Mouse (Mus musculus) heart, postnatal 25 days (tissue): Measurements from ENCODE around the gene Wdfy1. TPM values are rescaled to one million over a fixed set of nuclear protein-coding genes. Genes with fewer than 3 reads are reported as not detected.
A peak's percentile ranks its signal among the peaks of the same experiment; 100 is the strongest.

Experiments
- DNase-seq: peaks from one replicate; pipeline ENCODE4 v3.0.0; 2022; ENCODE audit warnings: low spot score
- intact Hi-C: fragments of 180-260 bp; cut with DNase I; formaldehyde crosslinking; loops from one replicate; pipeline ENCODE4 v1.15.1; 2025
- total RNA-seq, 2 experiments: library from RNA; stranded (reverse); gene quantifications; 2 replicates each; pipeline ENCODE4 v1.2.3; 2021

Wdfy1 gene
- total RNA-seq: 10 to 100 TPM; 16.0 to 18.0 TPM

DNA sequence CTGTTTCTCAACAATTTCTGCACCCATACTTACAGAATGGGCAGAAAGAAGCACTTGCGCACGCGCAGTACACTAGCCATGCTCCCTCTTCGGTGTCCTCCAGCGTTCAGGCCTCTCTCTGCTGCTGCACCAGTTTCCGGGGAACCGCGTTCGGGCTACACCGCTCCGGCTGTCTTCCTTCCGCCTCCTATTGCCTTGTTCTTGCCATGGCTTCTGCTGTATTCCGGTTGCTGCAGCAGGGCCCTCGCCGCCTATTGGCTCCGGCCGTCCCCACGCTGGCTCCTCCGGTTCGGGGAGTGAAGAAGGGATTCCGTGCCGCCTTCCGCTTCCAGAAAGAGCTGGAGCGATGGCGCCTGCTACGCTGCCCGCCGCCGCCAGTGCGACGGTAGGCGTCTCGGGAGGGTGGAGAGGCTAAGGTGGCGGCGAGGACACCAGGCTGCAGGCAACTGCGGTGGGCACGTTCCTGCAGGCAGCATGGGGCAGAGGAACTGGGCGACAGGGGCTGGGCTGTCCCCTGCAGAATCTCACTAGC lies at the start of gene Wdfy1, which contains the start of gene Mrpl44:
Gene Wdfy1, minus strand, starts transcription at position 217 of the 532 bp plus-strand sequence.
Gene Mrpl44, plus strand, starts transcription at position 92 of the 532 bp plus-strand sequence.
- intact Hi-C loops: no loop called here
- DNase-seq: peak; percentile 93

- intact Hi-C loops: no loop called here
- no peak for DNase-seq
Measured at GRCm38 (mm10) chr1:79823951-79824633, 48.1 kb upstream of the Wdfy1 start.

- peak; percentile 49 for DNase-seq
- intact Hi-C loops: no loop called here
Measured at GRCm38 (mm10) chr1:79822806-79823525, 47.0 kb upstream of the Wdfy1 start.

DNA sequence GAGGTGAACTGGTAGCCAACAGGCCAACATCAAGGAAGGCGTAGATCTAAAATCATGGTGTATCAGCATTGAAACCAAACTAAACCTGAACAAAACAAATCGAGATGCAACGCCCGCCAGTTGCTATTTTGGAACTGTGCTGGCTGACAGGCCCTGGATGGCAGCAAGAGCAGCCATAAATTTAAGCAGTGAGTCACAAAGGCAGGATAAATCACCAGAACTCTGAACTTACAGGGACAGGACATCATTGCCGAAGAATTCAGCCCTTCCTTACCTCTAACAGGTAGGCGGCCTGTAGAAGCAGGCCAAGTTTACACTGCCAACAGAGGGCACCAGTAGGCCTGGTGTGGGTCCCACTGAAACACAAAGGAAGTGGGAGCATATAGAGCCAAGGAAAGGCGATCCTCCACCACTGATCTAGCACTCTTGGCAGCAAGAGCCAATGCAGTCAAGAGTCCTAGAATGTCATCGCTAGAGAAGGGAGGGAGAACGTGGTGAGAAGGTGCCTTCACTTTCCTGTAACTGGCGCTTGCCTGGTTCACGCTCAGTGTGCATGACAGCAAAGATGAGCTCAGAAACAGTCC lies 43.4 kb upstream of the Wdfy1 start:
- intact Hi-C loops: no loop called here
- no peak for DNase-seq

- DNase-seq: no peak
- intact Hi-C loops: no loop called here
Measured at GRCm38 (mm10) chr1:79815446-79815845, 39.5 kb upstream of the Wdfy1 start.

DNA sequence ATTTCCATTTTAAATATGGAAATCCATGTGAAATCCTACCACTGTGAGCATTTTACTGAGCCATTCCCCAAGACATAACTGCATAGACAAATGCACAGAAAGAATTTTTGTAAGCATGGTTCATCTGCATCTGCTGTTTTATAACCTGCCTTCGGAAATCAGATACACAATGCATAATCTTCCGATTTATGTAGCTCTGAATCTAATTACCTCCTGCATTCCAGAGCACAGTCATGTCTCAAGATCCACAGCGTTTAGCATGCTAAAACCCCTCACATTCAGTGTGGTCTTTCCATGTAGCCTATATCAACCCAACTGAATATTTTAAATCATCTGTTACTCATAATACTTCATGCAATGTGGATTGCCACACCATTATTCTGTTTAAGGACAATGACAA lies 33.5 kb upstream of the Wdfy1 start:
- intact Hi-C loops: no loop called here
- DNase-seq: no peak

GRCm38 (mm10) chr1:79806865-79807264 lies 30.9 kb upstream of the Wdfy1 start:
- DNase-seq: no peak
- intact Hi-C loops: no loop called here

- intact Hi-C loops: no loop called here
- no peak for DNase-seq
Measured at GRCm38 (mm10) chr1:79803614-79804013, 27.7 kb upstream of the Wdfy1 start.

DNA sequence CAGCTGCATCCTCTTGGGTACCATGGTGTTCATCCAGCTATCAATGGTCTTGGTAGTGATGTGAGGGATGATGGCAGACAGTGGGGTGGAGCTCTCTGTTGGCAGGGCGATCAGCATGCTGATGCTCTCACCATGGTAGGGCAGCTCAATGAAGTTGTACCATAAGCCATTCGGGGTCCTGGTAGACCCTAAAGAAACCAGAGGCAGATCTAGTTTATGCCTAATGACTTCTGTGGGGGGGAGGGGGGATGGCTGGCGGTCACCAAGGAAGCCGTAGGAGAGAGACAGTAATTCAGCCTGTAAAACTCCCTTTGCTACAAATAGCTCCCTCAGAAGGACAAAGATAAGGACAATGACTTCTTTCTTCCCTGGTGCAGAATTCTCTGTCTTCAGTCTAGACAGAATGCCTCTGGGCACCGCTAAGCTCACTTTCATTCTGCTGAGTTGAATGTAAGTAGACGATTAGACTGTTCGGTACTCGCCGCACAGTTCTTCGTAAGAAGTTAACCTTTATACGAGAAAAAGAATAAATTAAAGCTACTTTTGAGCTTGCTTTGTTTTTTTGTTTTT lies 27.0 kb upstream of the Wdfy1 start:
- intact Hi-C loops: no loop called here

DNA sequence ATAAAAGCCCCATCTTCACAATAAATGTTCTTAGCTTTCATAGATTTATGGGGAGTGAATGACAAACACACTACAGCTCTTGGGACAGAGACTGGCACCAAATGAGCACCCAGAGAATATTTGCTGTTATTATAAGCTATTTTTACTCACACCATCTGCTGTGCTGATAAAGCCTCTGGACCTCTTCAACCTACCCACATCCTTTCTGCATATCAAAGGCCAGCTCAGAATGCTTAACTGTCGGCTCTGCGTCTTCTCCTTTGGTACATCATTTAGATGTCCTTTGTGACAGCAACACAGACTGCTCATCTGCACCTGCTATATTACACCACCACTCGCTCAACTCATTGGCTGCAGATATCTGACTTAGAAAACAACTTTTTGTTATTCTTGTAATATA lies 21.1 kb upstream of the Wdfy1 start:
- intact Hi-C loops: no loop called here
- no peak for DNase-seq

More for the DNA sequence above, 27.0 kb upstream of the Wdfy1 start:
- DNase-seq: no peak

DNA sequence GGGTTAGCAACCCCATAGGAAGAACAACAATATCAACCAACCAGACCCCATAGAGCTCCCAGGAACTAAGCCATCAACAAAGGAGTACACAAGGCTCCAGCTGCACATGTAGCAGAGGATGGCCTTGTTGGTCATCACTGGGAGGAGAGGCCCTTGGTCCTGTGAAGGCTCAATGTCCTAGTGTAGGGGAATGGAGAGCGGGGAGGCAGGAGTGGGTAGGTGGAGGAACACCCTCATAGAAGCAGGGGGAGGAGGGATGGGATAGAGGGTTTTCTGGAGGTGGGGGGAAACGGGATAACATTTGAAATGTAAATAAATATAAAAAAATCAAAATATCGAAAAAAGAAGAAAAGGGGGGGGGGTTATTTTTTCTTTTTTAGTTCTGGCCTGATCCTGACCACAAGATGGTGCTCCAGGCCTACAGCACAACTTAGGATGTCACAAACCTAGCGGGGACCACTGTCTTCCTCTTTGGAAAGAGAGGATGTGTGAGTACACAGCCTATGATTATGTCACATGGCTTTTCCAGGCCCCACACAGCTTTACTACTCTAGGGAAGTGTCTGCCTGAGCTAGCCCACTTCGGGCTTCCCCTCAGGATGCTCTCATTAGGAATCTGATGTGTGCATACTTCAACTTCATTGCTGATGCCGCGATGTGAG lies 10.5 kb upstream of the Wdfy1 start:
- intact Hi-C loops: loop anchor here (2.0 to 10.0 kb wide), 3 partner anchors 211 to 728 kb away; no protein-coding TSS in a partner anchor
- no peak for DNase-seq

GRCm38 (mm10) chr1:79782433-79782832 lies 6.5 kb upstream of the Wdfy1 start:
- DNase-seq: no peak
- intact Hi-C loops: loop anchor here (5.0 to 10.0 kb wide), 2 partner anchors 80 to 732 kb away; no protein-coding TSS in a partner anchor

DNA sequence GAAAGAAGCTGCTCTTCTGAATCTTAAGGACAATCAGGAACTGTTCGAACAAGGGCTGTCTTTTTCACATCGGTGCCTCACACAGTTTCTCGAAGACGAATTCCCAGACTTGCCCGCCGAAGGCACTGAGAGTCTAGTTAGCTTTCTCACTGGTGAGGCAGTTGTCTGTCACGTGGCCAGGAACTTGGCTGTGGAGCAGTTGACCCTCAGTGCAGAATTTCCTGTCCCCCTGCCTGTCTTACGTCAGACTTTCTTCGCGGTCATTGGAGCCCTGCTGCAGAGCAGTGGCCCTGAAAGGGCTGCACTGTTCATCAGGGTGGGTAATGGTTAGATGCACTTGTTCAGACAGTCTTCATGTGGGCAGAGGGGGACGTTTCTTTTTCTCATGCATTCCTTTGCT lies 2.1 kb upstream of the Wdfy1 start:
- no peak for DNase-seq
- intact Hi-C loops: no loop called here

DNA sequence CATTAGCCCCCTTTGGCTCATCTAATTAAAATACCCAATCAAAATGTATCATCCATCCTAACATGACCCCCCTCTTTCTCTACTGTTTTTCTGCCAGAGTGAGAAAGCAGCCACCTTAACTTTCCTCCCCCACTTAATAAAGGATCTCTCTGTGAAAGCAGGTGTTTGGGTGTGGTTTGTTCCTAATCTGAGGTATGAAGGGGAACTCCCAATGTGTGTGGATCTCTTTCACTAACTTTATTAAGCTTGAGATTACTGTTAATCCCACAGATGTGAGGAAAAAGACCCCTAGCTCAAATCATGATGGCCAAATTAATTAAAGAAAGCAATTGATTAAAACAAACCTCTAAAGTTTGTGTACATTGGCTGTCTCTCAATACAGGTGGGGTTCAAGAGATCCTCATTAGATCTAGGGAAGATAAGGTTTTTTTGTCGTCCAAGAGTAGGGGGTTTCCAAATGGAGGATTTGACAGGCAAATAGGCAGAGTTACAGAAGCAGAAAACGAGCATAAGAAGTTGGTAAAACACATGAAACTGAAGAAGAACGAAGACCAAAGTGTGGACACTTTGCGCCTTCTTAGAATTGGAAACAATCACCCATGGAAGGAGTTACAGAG lies 1.7 kb downstream of the Wdfy1 start:
- intact Hi-C loops: no loop called here
- DNase-seq: no peak

GRCm38 (mm10) chr1:79768231-79768630 lies 7.7 kb downstream of the Wdfy1 start:
- intact Hi-C loops: no loop called here

GRCm38 (mm10) chr1:79764483-79764882 lies 11.5 kb downstream of the Wdfy1 start:
- no peak for DNase-seq
- intact Hi-C loops: loop anchor here (5.0 kb wide), 1 partner anchor 1107 kb away; the partner anchor contains the start of genes Acsl3 and Utp14b

More at GRCm38 (mm10) chr1:79768231-79768630, 7.7 kb downstream of the Wdfy1 start:
- DNase-seq: no peak

- intact Hi-C loops: loop anchor here (5.0 kb wide), 1 partner anchor 1107 kb away; the partner anchor contains the start of genes Acsl3 and Utp14b
- DNase-seq: no peak
Measured at GRCm38 (mm10) chr1:79764031-79764430, 11.9 kb downstream of the Wdfy1 start.

DNA sequence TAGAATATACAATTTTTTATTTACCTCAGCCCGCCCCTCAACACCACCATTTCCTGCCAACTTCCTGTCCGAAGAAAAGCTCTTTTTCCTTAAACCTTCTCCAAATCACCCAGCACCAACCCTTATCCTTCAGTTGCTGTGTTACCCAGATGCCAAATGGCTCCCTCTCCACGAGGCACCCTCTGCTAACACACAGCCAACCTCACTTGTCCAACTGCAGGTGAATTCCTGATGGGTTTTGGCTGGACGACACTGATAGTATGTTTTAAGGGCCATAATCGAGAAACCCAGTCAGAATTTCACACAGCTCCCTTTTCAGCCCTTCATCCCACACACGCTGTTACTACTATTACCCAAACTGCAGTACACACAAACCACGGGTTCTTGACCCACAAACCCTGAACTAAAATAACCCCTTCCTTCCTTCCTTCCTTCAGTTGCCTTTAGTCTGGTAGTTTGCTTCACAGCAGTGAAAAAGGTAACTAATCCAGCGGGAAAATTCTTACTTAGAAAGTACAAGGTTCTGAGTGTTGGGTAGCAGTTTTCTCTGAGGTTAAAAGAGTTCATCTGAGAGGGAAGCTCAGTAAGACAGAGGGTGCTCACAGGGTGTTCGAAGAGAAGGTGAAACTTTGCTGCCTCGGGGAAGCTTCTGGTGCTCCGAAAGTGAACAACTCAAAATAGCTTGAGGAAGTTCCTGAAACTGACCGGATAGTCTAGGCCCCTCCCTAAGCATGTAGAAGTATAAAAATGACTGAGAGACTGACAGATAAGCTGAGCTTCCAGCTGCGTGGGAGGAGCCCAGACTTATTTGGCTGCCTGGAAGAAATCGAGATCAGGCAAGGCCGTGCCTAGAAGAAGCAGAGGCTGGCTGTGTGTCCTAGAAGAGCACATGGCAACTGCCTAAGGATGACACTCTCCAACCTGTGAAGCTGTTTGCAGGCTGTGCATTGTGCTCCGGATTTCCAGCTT lies 13.4 kb downstream of the Wdfy1 start:
- no peak for DNase-seq

More for the DNA sequence above, 13.4 kb downstream of the Wdfy1 start:
- intact Hi-C loops: loop anchor here (1.0 to 5.0 kb wide), 2 partner anchors 11 to 1105 kb away; partner anchors contain the start of genes Acsl3 and Utp14b
